Mouse (Mus musculus) myocyte (in vitro differentiated cells): ENCODE results near the gene Gab1.

Experiments
- CEBPB ChIP-seq: IDR thresholded peaks from 2 replicates; pipeline ENCODE4 v1.6.1; 2011; ENCODE audit warnings: mild to moderate bottlenecking, moderate library complexity; ENCODE audit not compliant: poor library complexity, insufficient read depth, severe bottlenecking
- E2F4 ChIP-seq: IDR thresholded peaks from one replicate; pipeline ENCODE4 v1.6.1; 2011; ENCODE audit warnings: mild to moderate bottlenecking, control low read depth, moderate library complexity; ENCODE audit not compliant: insufficient read depth
- MAX ChIP-seq: IDR thresholded peaks from one replicate; pipeline ENCODE4 v1.6.1; 2011; ENCODE audit warnings: low read depth, mild to moderate bottlenecking, control low read depth
- MYOD1 ChIP-seq, 3 experiments: IDR thresholded peaks; one replicate each; pipeline ENCODE4 v1.6.1; 2011; ENCODE audit warnings: control low read depth in 2 of 3, low read depth in 2 of 3, mild to moderate bottlenecking in 2 of 3, moderate library complexity in 1 of 3; ENCODE audit not compliant: insufficient read length in 2 of 3, control insufficient read depth in 1 of 3
- MYOG ChIP-seq, 3 experiments: IDR thresholded peaks; one replicate each; pipeline ENCODE4 v1.6.1; 2011; ENCODE audit warnings: control low read depth in 2 of 3, low read depth in 2 of 3, mild to moderate bottlenecking in 2 of 3; ENCODE audit not compliant: insufficient read length in 2 of 3, control insufficient read depth in 1 of 3, insufficient read depth in 1 of 3
- POLR2A ChIP-seq: IDR thresholded peaks from one replicate; pipeline ENCODE4 v1.6.1; 2011; ENCODE audit warnings: low read depth, mild to moderate bottlenecking, control low read depth, moderate library complexity; ENCODE audit not compliant: insufficient read length
- POLR2AphosphoS2 ChIP-seq: IDR thresholded peaks from one replicate; pipeline ENCODE4 v1.6.1; 2011; ENCODE audit warnings: low read depth, control low read depth; ENCODE audit not compliant: insufficient read length
- REST ChIP-seq: IDR thresholded peaks from one replicate; pipeline ENCODE4 v1.6.1; 2011; ENCODE audit warnings: mild to moderate bottlenecking, control low read depth, moderate library complexity; ENCODE audit not compliant: insufficient read depth, insufficient read length
- SRF ChIP-seq: IDR thresholded peaks from one replicate; pipeline ENCODE4 v1.6.1; 2011; ENCODE audit warnings: low read depth; ENCODE audit not compliant: control insufficient read depth, insufficient read length
- TCF12 ChIP-seq: IDR thresholded peaks from one replicate; pipeline ENCODE4 v1.6.1; 2011; ENCODE audit warnings: mild to moderate bottlenecking, control low read depth; ENCODE audit not compliant: poor library complexity, insufficient read depth, severe bottlenecking
- TCF3 ChIP-seq: IDR thresholded peaks from one replicate; pipeline ENCODE4 v1.6.1; 2011; ENCODE audit warnings: low read depth, control low read depth; ENCODE audit not compliant: insufficient read length
- USF1 ChIP-seq: IDR thresholded peaks from one replicate; pipeline ENCODE4 v1.6.1; 2011; ENCODE audit warnings: low read depth, mild to moderate bottlenecking, control low read depth, moderate library complexity

DNA sequence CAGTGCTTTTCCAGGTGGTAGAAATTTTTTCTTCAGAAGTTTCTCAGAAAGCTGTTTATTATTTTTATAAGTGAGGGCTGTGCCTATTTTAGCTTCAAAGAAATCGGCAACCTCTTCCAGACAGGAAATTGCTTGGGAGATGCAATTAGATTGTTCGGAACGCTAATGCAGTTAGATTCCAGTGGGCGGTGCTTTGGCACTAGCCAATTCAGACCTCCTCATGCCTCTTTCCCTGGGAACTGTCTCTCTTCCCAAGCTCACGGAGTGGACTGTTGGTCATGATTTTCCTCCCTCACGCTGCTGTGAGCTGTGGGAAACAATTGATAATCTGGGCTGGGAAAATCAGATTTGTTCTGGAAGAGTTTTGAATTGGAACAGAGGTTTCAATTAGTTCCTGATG lies 15.1 kb upstream of the Gab1 start:
- no peak for TF ChIP-seq USF1
- TF ChIP-seq POLR2A = no peak
- TF ChIP-seq MYOD1 (IDR thresholded peaks at IDR 0.05; ENCODE audit: control insufficient read depth in 1 of 3, insufficient read length in 2 of 3, low read depth in 2 of 3) = no peak
- TF ChIP-seq E2F4 = no peak
- TF ChIP-seq MYOG (IDR thresholded peaks at IDR 0.05; ENCODE audit: control insufficient read depth in 1 of 3, insufficient read depth in 1 of 3, insufficient read length in 2 of 3, low read depth in 2 of 3) = no peak
- TF ChIP-seq POLR2AphosphoS2 = no peak
- no peak for TF ChIP-seq MAX
- no peak for TF ChIP-seq TCF12
- no peak for TF ChIP-seq TCF3
- no peak for TF ChIP-seq CEBPB
- no peak for TF ChIP-seq REST
- no peak for TF ChIP-seq SRF
